Mouse (Mus musculus) ES-E14 (cell line): ENCODE data around the gene Zfp740. TPM values are rescaled to one million over a fixed set of nuclear protein-coding genes. Genes with fewer than 3 reads are reported as not detected.

Experiments used
- DNase-seq: peaks from one replicate; pipeline ENCODE4 v3.0.0-alpha.2; 2013; ENCODE audit warnings: low read depth, low spot score
- H3K27ac ChIP-seq: 2 replicates; pipeline ENCODE4 v1.5.1; 2012; ENCODE audit warnings: low read depth, mild to moderate bottlenecking, low read length, moderate library complexity, mixed read lengths; ENCODE audit not compliant: poor library complexity, insufficient read depth, severe bottlenecking
- H3K36me3 ChIP-seq: 2 replicates; pipeline ENCODE4 v1.6.1; 2012; ENCODE audit warnings: mild to moderate bottlenecking, low read length, moderate library complexity, mixed read lengths; ENCODE audit not compliant: control insufficient read depth, poor library complexity, insufficient read depth, severe bottlenecking
- H3K4me1 ChIP-seq, 2 experiments: fragments of 150-350 bp in 1 of 2; sonication (generic) in 1 of 2; 2 replicates each; pipeline ENCODE4 v1.6.1; 2012; ENCODE audit warnings: low read length in 2 of 2, mild to moderate bottlenecking in 1 of 2, mixed read lengths in 1 of 2; ENCODE audit not compliant: control insufficient read depth in 2 of 2, insufficient read depth in 2 of 2, poor library complexity in 1 of 2
- H3K4me3 ChIP-seq, 2 experiments: fragments of 150-350 bp in 1 of 2; sonication (generic) in 1 of 2; 2 replicates each; pipeline ENCODE4 v1.5.1; 2012; ENCODE audit warnings: low read length in 2 of 2, low read depth in 1 of 2, mild to moderate bottlenecking in 1 of 2, mixed read lengths in 1 of 2; ENCODE audit not compliant: insufficient read depth in 1 of 2, poor library complexity in 1 of 2, severe bottlenecking in 1 of 2
- H3K9ac ChIP-seq: 2 replicates; pipeline ENCODE4 v1.6.1; 2012; ENCODE audit warnings: low read depth, mild to moderate bottlenecking, low read length, mixed read lengths; ENCODE audit not compliant: poor library complexity, insufficient read depth, severe bottlenecking
- H3K9me3 ChIP-seq: fragments of 150-350 bp; sonication (generic); 2 replicates; pipeline ENCODE4 v1.6.1; 2012; ENCODE audit warnings: low read depth, mild to moderate bottlenecking, low read length; ENCODE audit not compliant: control insufficient read depth, insufficient read depth
- CHD2 ChIP-seq: IDR thresholded peaks from 2 replicates; pipeline ENCODE4 v1.6.1; 2014; ENCODE audit warnings: mild to moderate bottlenecking, low read depth, low read length, inconsistent platforms
- HCFC1 ChIP-seq: IDR thresholded peaks from 2 replicates; pipeline ENCODE4 v1.6.1; 2012; ENCODE audit warnings: low read length, inconsistent platforms, borderline replicate concordance; ENCODE audit not compliant: insufficient read depth
- MAFK ChIP-seq: IDR thresholded peaks from 2 replicates; pipeline ENCODE4 v1.6.1; 2014; ENCODE audit warnings: mild to moderate bottlenecking, low read depth, low read length, inconsistent platforms; ENCODE audit not compliant: insufficient read depth
- ZC3H11A ChIP-seq: IDR thresholded peaks from 2 replicates; pipeline ENCODE4 v1.6.1; 2012; ENCODE audit warnings: low read depth, mild to moderate bottlenecking, inconsistent platforms, low read length, borderline replicate concordance
- ZNF384 ChIP-seq: IDR thresholded peaks from 2 replicates; pipeline ENCODE4 v1.6.1; 2012; ENCODE audit warnings: low read depth, low read length, inconsistent platforms
- in situ Hi-C, 2 experiments: fragments of 600-800 bp; cut with MboI; formaldehyde crosslinking; loops; one replicate each; pipeline ENCODE4 v1.15.1; 2025; ENCODE audit warnings: low sequenced_read_pairs in 2 of 2, inconsistent platforms in 1 of 2; ENCODE audit not compliant: unreplicated experiment in 2 of 2
- total RNA-seq: library from RNA; depleted of rRNA; stranded (reverse); fragments of 300-350 nt; gene quantifications from 2 replicates; pipeline ENCODE4 v1.2.3, GENCODE M21; 2012

Gene Zfp740
- total RNA-seq, 1 experiment: 98.5 TPM

DNA sequence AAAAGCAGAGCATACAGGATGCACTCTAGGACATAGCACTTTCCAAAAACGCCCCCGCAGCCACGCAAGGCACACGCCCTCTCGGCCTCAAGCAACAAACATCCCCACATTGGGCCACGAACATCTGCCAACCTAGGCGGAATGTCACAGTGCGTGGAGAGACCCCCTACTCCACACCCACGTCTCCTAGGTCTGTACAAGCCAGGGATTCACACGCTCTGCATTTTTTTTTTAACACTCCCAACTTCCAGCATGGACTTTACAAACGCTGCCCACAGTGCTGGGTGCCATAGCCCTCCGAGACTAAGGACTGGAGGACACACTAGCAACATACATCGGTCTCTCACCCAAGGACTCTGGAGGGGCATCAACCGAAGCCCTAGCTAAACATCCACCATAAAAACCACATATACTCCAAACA lies 42.4 kb downstream of the Zfp740 start:
- in situ Hi-C loops: no loop called here
- DNase-seq: no peak
- Histone ChIP-seq H3K9ac (peak overlapping the region; percentile 81), H3K36me3 (peaks cover 10% of the 10 kb centered on the region; the same call in 1 of the 2 replicates), H3K9me3 (no peaks in the 10 kb centered on the region), H3K27ac (peak overlapping the region; percentile 98), H3K4me3 (peak overlapping the region; percentile 69 to 93), H3K4me1 (peaks cover 16 to 26% of the 10 kb centered on the region in 2 experiments)
- TF ChIP-seq HCFC1: no peak
- TF ChIP-seq CHD2: no peak
- TF ChIP-seq ZNF384: no peak
- TF ChIP-seq ZC3H11A: no peak
- TF ChIP-seq MAFK: no peak

DNA sequence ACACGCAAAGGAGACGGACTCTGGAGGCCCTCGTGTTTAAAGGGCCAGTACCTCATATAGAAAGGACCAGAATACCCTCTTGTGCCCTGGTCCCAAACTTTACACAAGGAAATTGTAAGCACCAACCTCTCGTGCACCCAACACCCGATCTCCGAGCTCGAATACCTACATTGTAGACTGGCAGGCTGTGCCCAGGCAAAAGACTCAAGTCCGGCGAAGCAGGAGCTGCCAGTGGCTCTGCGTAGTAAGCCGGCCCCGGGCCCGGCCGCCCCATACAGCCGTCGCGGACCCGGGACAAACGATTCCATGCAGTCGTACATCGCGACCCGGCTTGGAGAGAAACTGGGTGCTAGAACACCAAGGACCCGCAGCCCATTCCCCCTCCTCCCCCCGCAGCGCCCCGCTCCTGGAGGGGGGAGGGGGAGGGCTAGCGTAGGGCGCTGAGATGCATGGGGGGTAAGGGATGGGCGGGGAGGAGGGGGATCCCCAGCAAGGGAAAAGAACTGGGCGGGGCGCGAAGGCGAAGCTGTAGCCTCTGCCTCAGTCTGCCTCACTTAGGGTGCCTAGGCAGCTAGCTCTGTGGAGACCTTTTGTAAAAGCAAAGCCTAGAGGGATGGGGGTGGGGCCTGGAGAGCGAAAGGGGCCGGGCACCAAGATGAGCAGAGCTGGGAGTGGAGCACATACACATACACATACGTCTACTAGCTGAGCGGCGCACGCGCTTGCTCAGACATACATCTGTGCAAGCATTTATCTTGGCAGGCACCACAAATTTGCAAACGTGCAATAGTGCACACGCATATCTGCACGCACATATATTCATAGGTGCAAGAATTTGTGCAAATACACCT lies 43.1 kb downstream of the Zfp740 start:
- in situ Hi-C loops: no loop called here
- Histone ChIP-seq H3K27ac (peak overlapping the region; percentile 98), H3K9me3 (no peaks in the 10 kb centered on the region), H3K36me3 (peaks cover 7% of the 10 kb centered on the region; the same call in 1 of the 2 replicates), H3K4me1 (peaks cover 18 to 24% of the 10 kb centered on the region in 2 experiments), H3K4me3 (peak overlapping the region; percentile 69 to 93), H3K9ac (peak overlapping the region; percentile 81)
- TF ChIP-seq ZNF384: no peak
- TF ChIP-seq CHD2: no peak
- TF ChIP-seq MAFK: no peak
- peak; percentile 84 for DNase-seq

DNA sequence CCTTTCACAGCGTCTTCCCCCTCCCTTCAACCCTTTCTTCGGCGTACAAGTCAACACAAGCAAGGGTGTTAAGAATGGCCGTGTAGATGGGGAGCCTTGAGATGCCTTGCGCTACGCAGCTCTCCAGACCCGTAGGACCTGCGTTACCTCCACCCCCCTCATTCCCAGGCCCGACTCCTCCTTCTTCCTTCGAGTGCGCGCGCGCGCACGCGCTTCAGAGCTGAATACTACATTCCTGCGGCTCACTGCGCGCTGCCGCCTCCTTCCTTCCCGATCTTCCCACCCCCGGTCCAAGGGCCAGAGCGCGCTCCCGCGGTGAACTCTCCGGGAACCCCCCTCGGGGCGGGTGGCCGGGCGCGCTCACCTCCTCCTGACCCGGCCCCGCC lies 43.8 kb downstream of the Zfp740 start:
- Histone ChIP-seq H3K27ac (peak overlapping the region; percentile 98), H3K9me3 (no peaks in the 10 kb centered on the region), H3K4me1 (peaks cover 14 to 24% of the 10 kb centered on the region in 2 experiments), H3K36me3 (peaks cover under 1% of the 10 kb centered on the region; the same call in 1 of the 2 replicates), H3K9ac (peak overlapping the region; percentile 62; the same call in 1 of the 2 replicates), H3K4me3 (peak overlapping the region; percentile 69 to 93)
- in situ Hi-C loops: no loop called here
- TF ChIP-seq MAFK (no peak), ZNF384 (no peak), HCFC1 (no peak; the same call in 1 of the 2 replicates), ZC3H11A (no peak), CHD2 (no peak)
- peak; percentile 97 for DNase-seq

DNA sequence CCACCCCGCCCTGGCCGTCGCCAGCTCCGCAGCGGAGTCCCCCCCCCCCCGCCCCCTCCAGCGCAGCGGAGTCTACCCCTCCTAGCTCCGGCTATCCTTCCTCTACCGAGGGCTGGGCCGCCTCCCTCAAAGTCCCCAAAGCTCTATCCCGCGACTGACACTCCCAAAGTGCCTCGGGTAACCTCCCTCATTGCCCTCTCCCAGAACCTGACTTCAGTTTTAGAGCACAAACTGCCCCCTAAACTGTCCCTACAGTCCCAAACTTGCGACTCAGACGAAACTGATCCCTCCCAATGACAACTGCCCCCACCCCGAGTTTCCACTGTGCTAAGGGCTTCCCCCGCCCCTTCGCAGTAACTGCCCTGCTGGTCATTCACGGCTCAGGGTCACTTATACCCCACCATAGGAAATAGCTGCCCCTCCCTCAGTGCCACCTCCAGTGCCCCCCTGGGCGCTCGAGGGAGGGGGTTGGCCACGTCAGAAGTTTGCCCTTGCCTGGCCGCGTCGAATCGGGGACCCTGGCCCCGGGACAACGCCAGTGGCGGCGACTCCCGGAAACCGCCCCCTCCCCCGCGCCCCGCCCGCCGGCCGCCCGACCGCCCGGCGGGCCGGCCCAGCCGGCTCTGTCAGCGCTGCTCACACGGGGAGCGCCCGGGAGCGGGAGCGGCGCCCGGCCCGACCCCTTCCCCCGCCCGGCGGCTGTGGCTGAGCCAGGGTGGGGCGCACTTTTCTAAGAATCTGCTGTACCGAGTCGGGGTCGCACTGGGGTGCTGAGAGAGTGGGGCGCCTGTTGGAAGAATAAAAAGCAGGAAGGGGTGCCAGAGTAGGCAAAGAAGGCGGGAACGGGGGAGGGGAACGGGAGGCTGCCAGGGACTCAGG lies 44.4 kb downstream of the Zfp740 start:
- Histone ChIP-seq H3K27ac (peak overlapping the region; percentile 98), H3K9ac (peak overlapping the region; percentile 79), H3K36me3 (no peaks in the 10 kb centered on the region; the same call in 1 of the 2 replicates), H3K4me3 (peak overlapping the region; percentile 69 to 93), H3K4me1 (peaks cover 14 to 29% of the 10 kb centered on the region in 2 experiments), H3K9me3 (no peaks in the 10 kb centered on the region)
- no peak for DNase-seq
- in situ Hi-C loops: no loop called here
- no peak for TF ChIP-seq CHD2
- TF ChIP-seq ZNF384: no peak
- no peak for TF ChIP-seq MAFK
- no peak for TF ChIP-seq ZC3H11A
- no peak for TF ChIP-seq HCFC1
